Mouse (Mus musculus): ENCODE measurements around the gene Itga1. TPM values are rescaled to one million over a fixed set of nuclear protein-coding genes. Genes with fewer than 3 reads are reported as not detected.

Gene Itga1
- total RNA-seq, 2 experiments from 2014 or later = 41.1 to 45.2 TPM

DNA sequence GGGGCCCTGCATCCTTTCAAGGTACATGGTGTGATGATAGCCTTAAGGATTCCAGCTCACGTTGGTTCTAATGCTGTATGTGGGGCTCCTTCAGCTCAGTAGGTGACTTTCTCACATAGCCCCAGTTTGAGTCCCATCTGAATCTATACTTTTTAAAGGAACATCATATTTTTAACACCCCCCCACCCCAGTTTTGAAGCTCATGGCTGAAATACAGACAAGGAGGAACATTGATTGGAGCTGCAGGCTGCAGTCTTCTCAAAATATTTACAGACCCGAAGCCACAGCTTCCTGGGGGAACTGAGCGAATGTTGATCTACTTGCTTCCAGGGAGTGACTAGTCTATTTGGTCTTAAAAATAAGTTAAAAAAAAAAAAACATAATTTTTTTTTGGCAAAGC is 98.9 kb downstream of the Itga1 start:
- DNase-seq (ENCODE audit: low spot score) = no peak
- intact Hi-C loops (cut with DNase I) = no loop called here

DNA sequence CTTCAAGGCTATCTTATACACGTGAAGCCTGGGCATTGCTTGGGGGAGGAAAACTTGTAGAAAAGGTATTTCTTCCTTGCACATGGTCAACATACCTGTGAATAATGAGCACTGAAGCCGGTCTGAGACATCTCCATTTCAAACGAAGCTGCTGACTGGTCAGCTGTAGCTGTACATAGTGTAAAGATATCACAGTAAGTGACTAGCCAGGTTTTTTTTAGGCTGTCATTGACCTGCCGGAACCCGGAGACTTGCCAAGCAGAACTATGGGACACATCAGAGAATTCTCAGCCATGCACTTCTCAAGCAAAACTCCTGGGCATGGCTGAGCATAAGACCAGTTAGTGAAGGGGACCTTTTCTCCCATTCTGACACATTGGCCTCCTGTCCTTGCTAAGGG is 99.6 kb downstream of the Itga1 start:
- no peak for DNase-seq (ENCODE audit: low spot score)
- intact Hi-C loops (cut with DNase I) = no loop called here

DNA sequence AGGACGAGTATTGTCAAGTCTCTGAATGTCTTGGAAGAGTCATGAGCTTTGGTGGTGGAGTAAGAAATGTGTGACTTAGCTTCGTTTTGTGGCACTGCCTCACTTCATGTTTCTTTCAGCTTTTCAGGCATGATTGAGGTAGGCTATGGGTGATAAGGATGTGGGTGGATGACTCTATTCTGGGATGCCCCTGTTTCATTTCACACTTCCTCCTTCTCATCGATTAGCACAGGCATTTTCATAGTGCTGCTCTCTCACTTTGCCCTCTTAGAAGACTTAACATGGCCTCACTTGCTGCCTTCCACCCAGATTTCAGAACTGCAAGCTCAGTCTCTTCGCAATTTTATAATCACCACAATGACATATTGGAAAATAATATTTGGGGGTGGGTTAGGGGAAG is 102.2 kb downstream of the Itga1 start:
- intact Hi-C loops (cut with DNase I) = no loop called here
- DNase-seq (ENCODE audit: low spot score) = no peak

DNA sequence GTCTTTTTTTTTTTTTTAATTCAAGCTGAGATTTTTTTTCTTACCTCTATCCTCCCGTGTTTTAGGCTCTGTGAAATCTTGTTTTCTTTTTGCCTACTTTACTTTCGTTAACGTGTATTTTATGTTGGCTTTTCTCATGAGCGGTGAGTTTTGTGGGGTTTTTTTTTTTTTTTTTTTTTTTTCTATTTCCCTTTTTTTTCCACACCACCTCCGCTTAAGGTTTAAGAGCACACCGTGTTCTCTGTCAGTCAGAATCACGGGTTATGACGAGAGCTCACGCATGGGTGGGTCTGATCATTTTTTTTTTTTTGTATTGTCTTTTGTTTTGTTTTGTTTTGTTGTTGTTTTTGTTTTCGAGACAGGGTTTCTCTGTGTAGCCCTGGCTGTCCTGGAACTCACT is 103.7 kb downstream of the Itga1 start:
- intact Hi-C loops (cut with DNase I) = no loop called here
- DNase-seq (ENCODE audit: low spot score) = no peak

DNA sequence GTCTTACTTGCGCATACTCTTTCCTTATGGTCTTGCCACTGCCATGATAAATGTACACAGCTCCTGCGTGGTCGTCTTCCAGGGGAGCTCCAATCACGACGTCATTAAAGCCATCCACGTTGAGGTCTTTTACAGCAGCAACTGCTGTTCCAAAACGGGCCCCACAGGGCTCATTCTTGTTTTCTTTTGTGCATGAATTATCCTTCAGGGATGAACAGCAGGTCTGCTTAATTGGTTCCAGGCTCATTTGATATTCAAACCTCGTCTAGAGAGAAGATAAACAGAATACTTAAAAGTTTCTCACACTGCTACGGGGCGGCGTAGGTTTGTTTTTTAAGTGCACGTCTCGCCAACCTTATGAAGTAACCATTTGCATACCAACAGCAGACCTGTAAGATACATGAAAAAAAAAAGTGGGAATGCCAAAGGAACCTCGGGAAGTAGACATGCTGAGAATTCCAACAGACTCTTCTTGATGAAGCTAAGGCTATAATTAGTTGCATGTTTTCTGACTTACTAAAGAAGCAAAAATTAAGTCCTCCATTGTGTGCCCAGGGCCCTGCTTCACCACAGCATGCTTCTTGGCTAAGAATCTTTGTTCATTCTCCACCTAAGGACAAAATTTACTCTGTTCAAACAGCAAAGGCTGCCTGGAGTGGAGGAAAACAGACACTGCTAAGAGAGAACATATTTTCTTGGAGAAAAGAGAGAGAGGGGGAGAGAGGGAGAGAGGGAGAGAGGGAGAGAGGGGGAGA is 109.3 kb downstream of the Itga1 start:
- intact Hi-C loops (cut with DNase I) = no loop called here
- DNase-seq (ENCODE audit: low spot score) = no peak

DNA sequence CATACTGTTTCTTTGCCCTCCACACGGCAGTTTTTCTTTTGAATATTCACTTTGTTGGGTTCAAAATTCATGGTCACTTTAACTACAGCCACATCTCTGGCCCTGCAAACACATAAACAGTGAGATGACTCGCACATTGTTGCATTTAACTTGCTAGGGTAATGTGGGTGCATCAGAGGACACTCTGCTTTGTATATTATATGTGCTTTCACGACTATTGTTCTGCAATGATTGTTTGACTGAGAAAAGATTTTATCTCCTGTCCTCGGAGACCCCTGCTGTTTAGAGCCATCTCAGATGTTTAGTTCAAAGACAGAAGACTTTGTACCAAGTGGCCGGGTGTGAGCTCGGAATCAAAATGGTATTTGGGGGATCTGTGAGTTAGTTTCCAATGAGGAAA is 114.1 kb downstream of the Itga1 start:
- intact Hi-C loops (cut with DNase I) = loop anchor here (2.0 to 10.0 kb wide), 3 partner anchors 115 to 1727 kb away; partner anchors contain the start of genes Gm49395 and Itga1

DNA sequence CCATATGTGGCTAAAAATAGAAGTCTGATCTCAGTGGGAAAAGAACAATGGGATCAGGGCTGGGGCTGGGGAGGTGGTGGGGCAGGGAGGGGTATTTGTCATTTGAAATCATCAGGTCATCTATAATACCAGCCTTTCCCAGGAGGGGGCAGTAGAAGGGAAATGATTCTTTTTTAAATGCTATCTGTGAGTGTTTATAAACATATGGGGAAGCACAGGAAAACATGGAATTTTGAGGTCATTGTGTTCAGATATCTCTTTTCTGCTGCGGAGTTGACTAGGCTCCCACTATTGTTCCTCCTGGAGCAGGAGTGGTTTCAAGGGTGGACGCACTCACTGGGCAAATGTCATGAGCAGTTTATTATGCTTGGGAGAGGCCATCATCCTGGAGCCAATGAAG is 114.6 kb downstream of the Itga1 start:
- intact Hi-C loops (cut with DNase I) = loop anchor here (2.0 to 10.0 kb wide), 3 partner anchors 115 to 1728 kb away; partner anchors contain the start of genes Gm49395 and Itga1
- no peak for DNase-seq (ENCODE audit: low spot score)

More for the DNA sequence above, 114.1 kb downstream of the Itga1 start:
- no peak for DNase-seq (ENCODE audit: low spot score)

DNA sequence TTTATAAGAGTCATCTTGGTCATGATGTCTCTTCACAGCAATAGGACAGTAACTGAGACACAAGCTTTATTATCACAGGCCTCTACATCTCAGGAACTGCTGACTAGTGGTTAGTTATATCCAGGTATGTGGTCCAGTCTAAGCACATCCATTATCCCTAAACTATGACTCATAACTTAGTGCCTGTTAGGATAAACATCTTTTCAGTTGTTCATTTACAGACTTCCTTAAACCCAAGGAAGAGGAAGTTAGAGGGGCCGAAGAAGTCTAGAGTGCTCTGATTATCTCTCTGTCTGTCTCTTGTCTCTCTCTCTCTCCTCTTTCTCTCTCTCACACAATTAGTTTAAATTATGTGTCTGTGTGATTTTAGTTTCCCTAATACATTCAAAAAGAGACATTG is 117.1 kb downstream of the Itga1 start:
- no peak for DNase-seq (ENCODE audit: low spot score)
- intact Hi-C loops (cut with DNase I) = loop anchor here (5.0 to 10.0 kb wide), 2 partner anchors 118 to 1730 kb away; partner anchors contain the start of genes Gm49395 and Itga1

DNA sequence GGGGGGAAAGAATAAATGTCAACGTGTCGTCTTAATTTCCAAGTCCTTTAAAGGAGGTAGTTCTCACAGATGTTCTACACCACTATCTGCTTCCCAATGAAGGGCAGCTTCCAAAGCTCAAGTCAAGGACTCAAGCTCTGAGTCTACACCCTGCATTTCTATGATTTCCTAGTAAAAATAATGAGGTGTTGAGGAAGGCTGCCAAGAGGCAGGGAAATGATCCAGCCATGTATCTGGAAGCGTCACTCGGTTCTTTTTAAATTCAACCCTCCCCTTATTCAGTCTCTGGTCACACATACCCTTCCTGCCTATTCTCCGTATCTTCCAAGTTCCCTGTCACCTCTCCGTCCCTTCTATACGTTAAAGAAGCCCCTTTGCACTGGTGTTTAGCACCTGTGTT is 118.6 kb downstream of the Itga1 start:
- intact Hi-C loops (cut with DNase I) = loop anchor here (10.0 kb wide), 1 partner anchor 1732 kb away; no protein-coding TSS in a partner anchor
- DNase-seq (ENCODE audit: low spot score) = no peak

DNA sequence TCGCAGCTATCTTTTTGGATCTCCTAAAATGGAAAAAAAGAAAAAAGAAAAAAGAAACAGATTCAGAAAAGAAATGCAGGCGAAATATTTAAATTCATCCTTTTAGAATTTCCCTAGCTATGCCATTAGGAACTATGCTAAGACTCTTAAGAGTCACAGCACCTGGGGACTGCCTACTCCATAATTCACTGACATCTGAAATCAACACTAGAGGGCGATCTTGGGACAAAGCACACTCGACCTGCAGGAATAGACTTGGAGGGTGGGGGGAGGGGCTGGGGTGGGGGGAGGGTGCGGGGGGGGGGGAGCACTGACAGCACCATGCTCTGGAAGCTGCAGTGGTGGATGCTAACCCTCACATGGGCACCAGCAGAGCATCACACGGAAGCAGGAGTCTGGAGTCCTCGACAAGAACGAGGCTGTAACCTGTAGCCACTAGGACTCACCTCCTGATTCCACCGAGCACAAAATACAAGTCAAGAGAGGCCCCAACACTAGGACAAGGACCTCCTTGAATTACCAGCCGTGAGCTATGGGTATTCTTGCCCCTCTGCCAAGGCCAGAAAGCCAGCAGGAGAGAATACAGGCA is 120.8 kb downstream of the Itga1 start:
- no peak for DNase-seq (ENCODE audit: low spot score)
- intact Hi-C loops (cut with DNase I) = loop anchor here (10.0 kb wide), 1 partner anchor 1734 kb away; no protein-coding TSS in a partner anchor

DNA sequence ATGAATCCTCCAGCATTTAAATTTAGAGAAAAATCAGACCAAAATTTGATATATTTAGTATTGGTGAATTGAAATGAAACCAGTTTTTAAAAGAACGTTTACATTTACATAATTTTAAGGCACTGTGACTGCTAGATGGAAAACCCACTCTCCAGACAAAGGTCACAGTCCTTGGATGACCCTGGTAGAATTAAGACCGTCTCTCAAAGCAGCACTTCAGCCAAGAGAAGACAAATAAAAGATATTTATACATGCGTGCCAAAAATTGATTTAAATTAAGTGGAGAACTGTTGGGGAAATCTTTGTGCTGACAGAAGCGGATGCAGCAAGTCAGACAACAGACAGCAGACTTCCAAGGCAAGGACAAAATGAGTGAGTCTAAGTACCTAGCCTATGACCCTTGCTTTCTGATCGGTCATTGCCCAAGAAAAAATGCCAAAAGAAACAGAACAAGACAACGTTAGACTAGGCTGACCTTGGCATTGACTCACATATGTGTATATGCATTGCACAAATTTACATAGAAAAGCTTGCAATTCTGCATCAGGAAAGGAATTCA is 127.2 kb downstream of the Itga1 start:
- no peak for DNase-seq (ENCODE audit: low spot score)
- intact Hi-C loops (cut with DNase I) = no loop called here

DNA sequence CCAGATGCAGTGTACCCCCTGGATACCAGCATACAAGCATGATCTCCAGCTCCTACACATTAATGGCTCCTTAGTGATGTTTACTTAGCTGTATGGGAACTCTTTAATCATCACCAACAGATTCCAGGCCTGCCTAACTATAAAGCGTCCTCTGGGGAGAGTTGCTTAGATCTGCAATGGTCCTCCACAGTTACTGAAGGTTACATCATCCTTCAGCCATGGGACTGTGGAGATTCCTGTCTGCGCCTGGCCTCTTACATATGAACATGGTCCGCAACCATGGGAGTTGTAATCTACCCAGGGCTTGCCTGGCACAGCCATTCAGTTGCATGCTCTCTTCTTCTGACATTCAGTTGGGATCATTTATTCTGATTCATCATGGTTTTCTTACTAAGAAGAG is 129.9 kb downstream of the Itga1 start:
- no peak for DNase-seq (ENCODE audit: low spot score)
- intact Hi-C loops (cut with DNase I) = no loop called here

DNA sequence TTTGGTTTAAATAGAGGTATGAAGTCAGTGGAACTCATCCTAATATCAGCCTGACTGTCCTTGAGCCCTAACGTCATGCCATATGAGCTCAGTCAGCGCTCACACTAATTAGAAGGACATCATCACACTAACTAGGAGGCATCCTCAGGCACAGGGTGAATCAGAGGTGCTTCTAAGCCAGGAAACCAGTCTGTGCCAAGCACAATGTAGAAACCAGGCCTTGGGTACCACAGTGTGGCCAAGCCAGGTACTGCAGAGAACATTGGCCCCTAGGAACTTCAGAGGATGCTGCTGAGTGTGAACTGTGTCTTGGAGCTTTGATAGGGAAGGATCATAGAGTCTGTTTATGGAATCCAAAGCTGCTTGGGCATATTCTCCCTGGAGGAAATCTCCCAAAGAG is 137.5 kb downstream of the Itga1 start:
- intact Hi-C loops (cut with DNase I) = loop anchor here (1.0 kb wide), 1 partner anchor 133 kb away; no protein-coding TSS in a partner anchor
- DNase-seq (ENCODE audit: low spot score) = peak; percentile 41

DNA sequence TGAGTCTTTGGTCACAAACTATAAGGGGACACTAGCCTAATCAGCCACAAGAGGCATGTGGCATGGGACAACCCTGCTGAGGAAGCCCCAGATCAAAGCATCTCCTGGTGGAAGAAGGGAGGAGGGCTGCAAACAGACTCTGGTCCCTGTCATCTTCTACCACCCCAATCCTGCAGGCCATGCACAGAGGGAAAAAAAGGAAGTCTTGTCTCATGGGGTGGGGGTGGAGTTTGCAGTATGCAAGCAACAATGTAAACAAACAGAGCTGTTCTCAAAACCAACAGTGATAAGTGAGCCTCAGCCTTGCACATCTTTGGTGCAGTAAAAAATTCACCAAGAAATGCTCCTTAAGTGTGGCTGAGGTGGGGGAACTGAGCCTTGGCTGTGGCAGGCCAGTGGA is 147.2 kb downstream of the Itga1 start:
- intact Hi-C loops (cut with DNase I) = no loop called here

DNA sequence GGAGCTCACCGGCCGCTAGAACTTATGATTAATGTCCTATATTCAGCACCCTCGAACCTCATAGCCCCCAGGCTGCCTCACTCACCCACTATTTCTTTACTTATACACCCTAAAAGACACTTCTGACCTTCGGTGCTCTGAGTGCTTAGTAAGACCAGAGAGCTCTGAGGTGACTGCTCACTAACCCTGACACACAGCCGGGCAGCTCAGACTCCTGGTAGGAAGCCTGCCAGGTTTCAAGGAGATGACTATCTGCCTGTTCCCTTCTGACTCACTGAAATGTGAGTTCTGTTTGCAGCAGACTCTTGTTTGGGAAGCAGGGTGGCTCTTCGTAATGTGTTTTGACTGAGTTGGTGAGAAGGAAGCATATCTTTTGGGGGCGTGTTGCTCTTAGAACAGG is 168.2 kb downstream of the Itga1 start:
- intact Hi-C loops (cut with DNase I) = loop anchor here (2.0 to 5.0 kb wide), 2 partner anchors 36 to 103 kb away; no protein-coding TSS in a partner anchor
- DNase-seq (ENCODE audit: low spot score) = no peak

More for the DNA sequence above, 147.2 kb downstream of the Itga1 start:
- no peak for DNase-seq (ENCODE audit: low spot score)

DNA sequence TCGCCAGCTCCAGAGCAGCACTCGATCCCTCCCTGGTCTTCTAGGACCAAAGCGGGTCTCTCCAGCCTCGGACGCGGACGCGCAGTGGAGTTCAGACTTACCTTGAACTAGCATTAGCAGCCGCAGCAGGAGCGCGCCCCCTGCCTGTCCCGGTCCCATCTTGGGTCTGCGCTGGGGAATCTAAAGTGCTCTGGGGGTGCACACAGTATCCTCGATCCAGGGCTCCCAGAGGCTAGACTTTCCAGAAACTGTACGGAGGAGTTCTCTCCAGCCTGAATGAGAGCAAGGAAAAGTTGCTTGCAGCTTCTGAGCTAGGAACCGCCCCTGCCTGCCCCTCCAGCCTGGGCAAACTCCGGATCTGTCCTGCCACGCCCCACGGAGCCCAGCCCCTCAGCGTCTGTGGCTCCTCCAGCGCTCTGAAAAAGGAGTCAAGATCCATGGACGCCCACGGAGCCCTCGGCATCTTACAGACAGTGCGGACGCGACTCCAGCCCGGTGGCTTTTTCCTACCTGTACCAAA is 169.9 kb downstream of the Itga1 start, which contains the start of gene Itga2:
Gene Itga2, minus strand, starts transcription at position 326 of the 520 bp plus-strand sequence.
- peak; percentile 34 for DNase-seq (ENCODE audit: low spot score)
- intact Hi-C loops (cut with DNase I) = loop anchor here (2.0 to 5.0 kb wide), 2 partner anchors 35 to 101 kb away; no protein-coding TSS in a partner anchor

DNA sequence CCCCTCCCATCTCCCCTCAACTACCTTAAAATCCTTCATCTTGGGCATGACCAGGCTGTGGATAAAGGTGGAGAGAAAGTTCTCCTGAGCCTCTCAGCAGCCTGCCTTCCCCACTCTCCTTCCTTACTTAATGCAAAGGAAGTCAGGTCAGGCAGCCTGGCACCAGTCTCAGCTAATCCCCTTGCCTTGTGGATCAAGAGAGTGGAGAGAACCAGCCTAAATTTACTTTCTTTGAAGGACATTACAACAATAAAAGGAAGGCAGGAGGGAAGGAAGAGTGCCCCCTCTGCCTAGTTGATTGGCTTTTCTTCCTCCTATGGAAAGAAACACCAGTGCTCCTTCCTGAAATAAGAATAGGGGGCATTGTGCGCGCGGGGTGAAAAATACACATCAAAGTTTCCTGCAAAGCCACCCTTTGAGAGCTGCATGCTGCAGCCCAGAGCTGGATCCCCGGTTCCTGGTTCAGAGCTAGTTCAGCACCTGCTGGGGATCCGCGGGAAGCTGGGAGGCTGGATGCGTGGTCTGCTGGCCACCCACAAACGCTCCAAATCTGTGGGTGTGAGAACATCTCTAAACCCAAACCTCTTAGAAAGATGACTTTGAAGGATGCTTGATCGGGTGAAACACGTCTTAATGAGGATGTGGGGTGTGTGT is 170.6 kb downstream of the Itga1 start:
- DNase-seq (ENCODE audit: low spot score) = no peak
- intact Hi-C loops (cut with DNase I) = loop anchor here (5.0 kb wide), 1 partner anchor 34 kb away; no protein-coding TSS in a partner anchor

DNA sequence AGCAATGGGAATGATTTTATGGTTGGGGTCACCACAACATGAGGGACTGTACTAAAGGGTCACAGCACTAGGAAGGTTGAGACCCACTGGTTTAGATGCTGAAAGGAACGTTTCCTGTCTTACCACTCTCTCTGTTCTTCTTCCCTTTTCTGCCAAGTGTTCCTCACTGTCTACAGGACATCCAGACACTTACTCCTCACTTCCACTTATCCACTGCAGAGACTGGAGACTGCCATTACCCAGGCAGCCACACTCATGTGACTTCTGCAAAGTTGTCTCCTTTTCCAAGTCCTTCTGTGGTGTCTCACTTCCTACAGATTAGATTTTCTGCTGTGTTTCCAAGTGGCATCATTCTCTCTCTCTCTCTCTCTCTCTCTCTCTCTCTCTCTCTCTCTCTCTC is 177.0 kb downstream of the Itga1 start:
- no peak for DNase-seq (ENCODE audit: low spot score)
- intact Hi-C loops (cut with DNase I) = no loop called here

DNA sequence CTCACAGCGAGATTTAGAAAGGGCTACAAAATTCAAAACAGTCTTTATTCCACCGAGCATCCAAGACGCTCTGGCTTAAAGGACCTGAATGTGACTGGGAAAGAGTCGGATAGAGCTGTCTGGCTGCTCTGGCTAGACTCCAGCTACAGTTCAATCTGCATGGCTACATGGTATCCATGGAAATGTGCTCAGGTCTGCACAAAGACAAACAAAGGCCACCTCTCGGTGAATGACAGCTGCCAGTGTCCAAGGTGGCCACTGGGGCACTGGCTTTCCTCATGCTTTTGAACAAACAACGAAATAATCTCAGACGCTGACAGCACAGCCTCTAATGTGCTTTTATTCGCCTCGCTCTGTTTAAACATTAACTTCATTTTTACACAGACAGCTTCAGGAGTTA is 178.4 kb downstream of the Itga1 start:
- intact Hi-C loops (cut with DNase I) = no loop called here

DNA sequence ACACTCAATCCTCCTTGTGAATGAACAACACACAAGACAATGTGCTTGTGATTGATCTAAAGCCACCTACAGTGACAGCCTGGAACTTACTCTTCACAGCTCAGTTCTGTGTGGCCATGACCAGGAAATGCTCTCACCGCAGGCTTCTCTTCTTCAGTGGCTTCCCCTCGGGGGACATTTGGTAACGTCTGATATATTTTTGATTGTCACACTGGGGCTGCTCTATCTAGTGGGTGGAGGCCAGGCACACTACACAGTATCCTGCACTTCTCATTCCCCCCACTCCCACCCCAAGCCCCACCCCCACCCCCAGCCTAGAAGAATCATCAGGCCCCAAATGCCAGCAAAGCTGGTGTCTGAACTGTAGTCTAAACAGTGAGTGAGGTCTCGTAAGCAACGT is 186.0 kb downstream of the Itga1 start:
- intact Hi-C loops (cut with DNase I) = no loop called here
- DNase-seq (ENCODE audit: low spot score) = no peak

More for the DNA sequence above, 178.4 kb downstream of the Itga1 start:
- DNase-seq (ENCODE audit: low spot score) = no peak
